Mouse (Mus musculus) spleen, adult 2 months (tissue): ENCODE data around the gene Tead3.

ENCODE experiments used
- CTCF ChIP-seq: fragments of 200-500 bp; IDR thresholded peaks from 2 replicates; pipeline ENCODE4 v1.5.1; 2011; ENCODE audit warnings: mild to moderate bottlenecking, inconsistent platforms; ENCODE audit not compliant: insufficient read depth, insufficient read length, insufficient replicate concordance; ENCODE audit errors: extremely low read depth
- POLR2A ChIP-seq: fragments of 200-500 bp; IDR thresholded peaks from 2 replicates; pipeline ENCODE4 v1.6.1; 2011; ENCODE audit warnings: low read depth, low read length, inconsistent platforms

DNA sequence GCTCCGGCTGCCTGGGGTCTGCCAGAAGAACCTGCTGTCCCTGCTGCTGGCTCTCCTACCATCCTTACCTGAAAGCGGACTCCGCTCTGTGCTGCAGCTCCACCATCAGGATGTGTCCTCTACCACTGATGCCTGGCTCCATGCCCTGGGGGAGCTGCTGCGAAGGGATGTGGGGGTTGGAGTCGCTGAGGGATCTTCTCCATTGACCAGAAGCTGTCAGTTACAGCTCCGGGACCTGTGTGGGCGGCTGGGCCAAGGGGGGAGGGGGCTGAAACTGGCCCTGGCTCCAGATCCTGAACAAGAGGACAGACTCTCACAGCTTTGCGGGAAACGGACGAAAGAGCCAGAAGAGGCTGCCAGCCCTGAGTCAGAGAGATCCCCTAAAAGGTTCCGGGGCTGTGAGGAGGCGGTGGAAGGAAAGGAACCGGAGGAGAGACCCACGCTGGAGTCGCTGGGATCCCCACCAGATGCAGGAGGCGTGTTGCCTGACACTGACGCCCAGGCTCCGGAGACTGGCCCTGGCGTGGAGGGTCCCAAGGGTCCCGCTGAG lies 34.9 kb downstream of the Tead3 start:
- TF ChIP-seq CTCF (no peak), POLR2A (no peak)
